Mouse (Mus musculus): ENCODE measurements around the gene Epha2. TPM values are rescaled to one million over a fixed set of nuclear protein-coding genes. Genes with fewer than 3 reads are reported as not detected.

Epha2 gene
- total RNA-seq (2021) = 1 to 10 TPM; 1.6 to 2.9 TPM
- long read RNA-seq, experiment 1 = 0 reads
- long read RNA-seq, experiment 2, partial matches to known transcripts = 0 of 1 reads
- long read RNA-seq, experiment 2, other reads (novel, unspliced or antisense) = 0 of 1 reads

- peak; percentile 82 for DNase-seq (ENCODE audit: low spot score)
These were observed at the start of gene Epha2 for GRCm38 (mm10) chr4:141301116-141301553. Gene Epha2, plus strand, starts transcription at chr4:141301240.

- DNase-seq (ENCODE audit: low spot score) = no peak
These were observed 48.4 kb upstream of the Epha2 start for GRCm38 (mm10) chr4:141252641-141253040.

- DNase-seq (ENCODE audit: low spot score) = no peak
These were observed 46.8 kb upstream of the Epha2 start for GRCm38 (mm10) chr4:141254234-141254633.

- no peak for DNase-seq (ENCODE audit: low spot score)
These were observed 43.6 kb upstream of the Epha2 start for GRCm38 (mm10) chr4:141257440-141257839.

- no peak for DNase-seq (ENCODE audit: low spot score)
These were observed 41.6 kb upstream of the Epha2 start for GRCm38 (mm10) chr4:141259413-141259812.

GRCm38 (mm10) chr4:141260007-141260723 is 40.9 kb upstream of the Epha2 start:
- no peak for DNase-seq (ENCODE audit: low spot score)

GRCm38 (mm10) chr4:141262906-141263637 is 38.0 kb upstream of the Epha2 start:
- no peak for DNase-seq (ENCODE audit: low spot score)

- no peak for DNase-seq (ENCODE audit: low spot score)
These were observed 34.9 kb upstream of the Epha2 start for GRCm38 (mm10) chr4:141265979-141266637.

- DNase-seq (ENCODE audit: low spot score) = no peak
These were observed 33.8 kb upstream of the Epha2 start for GRCm38 (mm10) chr4:141267250-141267649.

GRCm38 (mm10) chr4:141267837-141268236 is 33.2 kb upstream of the Epha2 start:
- DNase-seq (ENCODE audit: low spot score) = no peak

- DNase-seq (ENCODE audit: low spot score) = no peak
These were observed 32.7 kb upstream of the Epha2 start for GRCm38 (mm10) chr4:141268350-141268749.

GRCm38 (mm10) chr4:141269080-141269479 is 32.0 kb upstream of the Epha2 start:
- no peak for DNase-seq (ENCODE audit: low spot score)

- no peak for DNase-seq (ENCODE audit: low spot score)
These were observed 30.7 kb upstream of the Epha2 start for GRCm38 (mm10) chr4:141270201-141270940.

GRCm38 (mm10) chr4:141271228-141271627 is 29.8 kb upstream of the Epha2 start:
- DNase-seq (ENCODE audit: low spot score) = no peak

GRCm38 (mm10) chr4:141271721-141272120 is 29.3 kb upstream of the Epha2 start:
- no peak for DNase-seq (ENCODE audit: low spot score)

GRCm38 (mm10) chr4:141272878-141273277 is 28.2 kb upstream of the Epha2 start:
- no peak for DNase-seq (ENCODE audit: low spot score)

- DNase-seq (ENCODE audit: low spot score) = peak; percentile 80
These were observed 27.7 kb upstream of the Epha2 start for GRCm38 (mm10) chr4:141273296-141273695.

GRCm38 (mm10) chr4:141274485-141275341 is 26.3 kb upstream of the Epha2 start:
- no peak for DNase-seq (ENCODE audit: low spot score)

- DNase-seq (ENCODE audit: low spot score) = no peak
These were observed 23.9 kb upstream of the Epha2 start for GRCm38 (mm10) chr4:141277157-141277556.

- DNase-seq (ENCODE audit: low spot score) = peak; percentile 77
These were observed 22.9 kb upstream of the Epha2 start for GRCm38 (mm10) chr4:141278154-141278553.

Measured in gastrocnemius, adult 18-20 months (tissue).